Mouse (Mus musculus): ENCODE data around the gene Tapbp. TPM values are rescaled to one million over a fixed set of nuclear protein-coding genes. Genes with fewer than 3 reads are reported as not detected.
"Not testable (repeated sequence)": the region's sequence is repeated elsewhere in the genome, so short reads cannot be mapped to it uniquely, and the experiment has no call there.

The Tapbp gene
- 30.1 and 31.4 TPM in 2 replicates for polyA plus RNA-seq (2014; fragmentation: Nextera tagmentation; extraction: Ambion mirVana)

DNA sequence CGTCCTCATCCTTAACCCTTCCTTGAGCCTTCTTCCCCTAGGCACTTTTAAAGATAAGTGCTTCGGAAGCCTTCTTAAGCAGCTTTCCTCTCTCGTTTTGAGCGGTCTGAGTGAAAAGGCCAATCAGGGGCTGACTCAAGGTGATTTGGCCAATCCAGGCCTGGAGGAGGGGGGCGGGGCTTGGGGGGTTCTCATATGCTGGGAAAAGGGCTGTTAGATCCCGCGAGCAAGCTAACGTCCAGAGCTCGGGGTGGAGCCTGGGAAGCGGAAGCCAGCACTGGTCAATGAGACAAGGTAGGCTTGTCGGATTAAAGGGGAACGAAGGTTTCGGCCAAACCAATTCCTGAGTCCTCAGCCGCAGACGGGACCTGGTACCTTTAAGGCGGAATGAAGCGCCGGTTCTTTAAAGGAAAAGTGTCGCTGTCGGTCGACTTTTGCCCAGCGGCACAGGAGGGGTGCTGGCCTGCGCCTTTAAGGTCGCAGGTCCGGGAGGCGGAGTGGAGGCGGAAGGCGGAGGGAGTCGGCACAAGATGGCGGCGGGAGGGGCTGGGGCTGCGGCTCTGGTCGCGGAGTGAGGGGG is at the start of gene Tapbp, which contains the start of gene Zbtb22:
Tapbp (plus strand) TSS at position 229 of the 580 bp plus-strand sequence.
Zbtb22 (plus strand) TSS at position 234 of the 580 bp plus-strand sequence.
- DNase-seq, result peak; percentile 98
- peak within 1 kb of the TSS; percentile 72 for H3K4me2 ChIP-seq
- no peaks in the 10 kb centered on the region for H3K9me3 ChIP-seq (ENCODE audit: low read depth, low read length)
- no peaks in the 10 kb centered on the region for H3K27me3 ChIP-seq (ENCODE audit: insufficient read depth, low read length)
- H3K9ac ChIP-seq, result peak within 1 kb of the TSS; percentile 62
- H3K4me3 ChIP-seq (ENCODE audit: low read depth, low read length), result peak within 1 kb of the TSS; percentile 56
- ATAC-seq (ENCODE audit: insufficient read depth), result peak; percentile 91
- under 1% methylated on average over 34 of the region's 34 CpGs for WGBS
- peaks cover 5% of the 10 kb centered on the region for H3K4me1 ChIP-seq (ENCODE audit: insufficient read depth)
- no peak for TF ChIP-seq CTCF (IDR thresholded peaks at IDR 0.05; ENCODE audit: low read depth)
- peaks cover 59% of the 10 kb centered on the region for H3K36me3 ChIP-seq (ENCODE audit: insufficient read depth)
- H3K27ac ChIP-seq (ENCODE audit: low read depth), result peak within 1 kb of the TSS; percentile 85

DNA sequence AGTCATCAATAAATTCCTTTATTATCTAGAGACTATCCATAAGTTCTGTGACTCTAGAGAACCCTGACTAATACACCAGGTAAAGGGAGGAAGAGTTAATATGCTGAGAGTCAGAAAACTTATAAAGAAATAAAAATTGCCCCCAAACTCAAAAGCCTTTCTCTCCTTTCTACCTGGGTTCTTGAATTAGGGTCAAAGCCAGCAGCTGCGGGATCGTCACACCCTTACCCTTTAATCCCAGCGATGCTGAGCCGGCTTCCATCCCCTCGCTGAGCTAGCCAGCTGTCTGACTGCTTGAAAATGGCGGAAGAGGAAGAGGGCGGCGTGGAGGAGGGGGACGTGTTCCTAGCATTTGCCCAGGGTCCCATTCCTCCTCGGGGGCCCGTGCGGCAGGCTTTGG is 42.2 kb upstream of the Tapbp start, which contains the start of gene Gm7029:
Gm7029 (plus strand) TSS at position 301 of the 400 bp plus-strand sequence.
- H3K4me3 ChIP-seq (ENCODE audit: low read depth, low read length); H3K27me3 ChIP-seq (ENCODE audit: insufficient read depth, low read length); H3K9ac ChIP-seq; H3K4me2 ChIP-seq; ATAC-seq (ENCODE audit: insufficient read depth); H3K4me1 ChIP-seq (ENCODE audit: insufficient read depth); DNase-seq; H3K9me3 ChIP-seq (ENCODE audit: low read depth, low read length); H3K27ac ChIP-seq (ENCODE audit: low read depth): not testable (repeated sequence)
- peaks cover 24% of the 10 kb centered on the region; the same call in 1 of the 2 replicates for H3K36me3 ChIP-seq (ENCODE audit: insufficient read depth)
- WGBS, result 70% methylated on average over 2 of the region's 12 CpGs

- ATAC-seq (ENCODE audit: insufficient read depth) (no peak), DNase-seq (no peak)
- Histone ChIP-seq H3K4me2 (no peak overlapping the region), H3K4me3 (ENCODE audit: low read depth, low read length) (no peak overlapping the region), H3K9me3 (ENCODE audit: low read depth, low read length) (no peaks in the 10 kb centered on the region), H3K4me1 (ENCODE audit: insufficient read depth) (no peaks in the 10 kb centered on the region), H3K9ac (no peak overlapping the region), H3K36me3 (ENCODE audit: insufficient read depth) (peaks cover 32% of the 10 kb centered on the region), H3K27me3 (ENCODE audit: insufficient read depth, low read length) (no peaks in the 10 kb centered on the region), H3K27ac (ENCODE audit: low read depth) (no peak overlapping the region)
- 84% methylated on average over 11 of the region's 11 CpGs for WGBS
- no peak for TF ChIP-seq CTCF (IDR thresholded peaks at IDR 0.05; ENCODE audit: low read depth)
Measured at GRCm38 (mm10) chr17:33874411-33874810, 41.3 kb upstream of the Tapbp start.

- peaks cover 41% of the 10 kb centered on the region for H3K36me3 ChIP-seq (ENCODE audit: insufficient read depth)
- H3K4me2 ChIP-seq; H3K4me1 ChIP-seq (ENCODE audit: insufficient read depth); H3K9me3 ChIP-seq (ENCODE audit: low read depth, low read length); H3K9ac ChIP-seq; H3K27me3 ChIP-seq (ENCODE audit: insufficient read depth, low read length); ATAC-seq (ENCODE audit: insufficient read depth); H3K27ac ChIP-seq (ENCODE audit: low read depth); H3K4me3 ChIP-seq (ENCODE audit: low read depth, low read length): not testable (repeated sequence)
- DNase-seq, result peak; percentile 34
- WGBS, result 79% methylated on average over 5 of the region's 5 CpGs
- TF ChIP-seq CTCF (IDR thresholded peaks at IDR 0.05; ENCODE audit: low read depth), result peak; percentile 24; the same call in 1 of the 2 replicates
Measured at GRCm38 (mm10) chr17:33875797-33876196, 39.9 kb upstream of the Tapbp start.

DNA sequence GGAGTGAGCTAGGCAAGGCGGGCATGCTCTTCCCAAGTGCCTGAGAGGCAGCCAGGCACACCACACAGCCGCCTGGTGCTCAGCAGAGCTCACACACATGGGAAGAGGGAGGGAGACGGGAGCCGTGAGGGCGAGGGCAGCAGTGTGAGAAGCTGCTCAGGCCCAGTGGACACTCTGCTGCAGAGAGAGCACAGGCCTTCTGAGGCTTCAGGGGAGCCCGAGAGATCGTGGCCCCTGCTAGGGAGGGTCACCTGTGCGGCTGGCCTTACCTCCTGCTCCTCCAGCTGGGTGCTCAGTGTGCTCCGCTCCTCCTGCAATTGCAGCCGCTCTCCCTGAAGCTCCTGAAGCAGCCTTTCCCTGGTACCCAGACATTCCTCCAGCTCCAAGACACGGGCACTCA is 31.4 kb upstream of the Tapbp start:
- not testable (repeated sequence) for ATAC-seq (ENCODE audit: insufficient read depth); H3K4me1 ChIP-seq (ENCODE audit: insufficient read depth); H3K4me3 ChIP-seq (ENCODE audit: low read depth, low read length); H3K9ac ChIP-seq; H3K4me2 ChIP-seq; H3K27ac ChIP-seq (ENCODE audit: low read depth); H3K27me3 ChIP-seq (ENCODE audit: insufficient read depth, low read length); H3K9me3 ChIP-seq (ENCODE audit: low read depth, low read length); DNase-seq
- peaks cover 47% of the 10 kb centered on the region for H3K36me3 ChIP-seq (ENCODE audit: insufficient read depth)
- WGBS, result 93% methylated on average over 9 of the region's 11 CpGs

DNA sequence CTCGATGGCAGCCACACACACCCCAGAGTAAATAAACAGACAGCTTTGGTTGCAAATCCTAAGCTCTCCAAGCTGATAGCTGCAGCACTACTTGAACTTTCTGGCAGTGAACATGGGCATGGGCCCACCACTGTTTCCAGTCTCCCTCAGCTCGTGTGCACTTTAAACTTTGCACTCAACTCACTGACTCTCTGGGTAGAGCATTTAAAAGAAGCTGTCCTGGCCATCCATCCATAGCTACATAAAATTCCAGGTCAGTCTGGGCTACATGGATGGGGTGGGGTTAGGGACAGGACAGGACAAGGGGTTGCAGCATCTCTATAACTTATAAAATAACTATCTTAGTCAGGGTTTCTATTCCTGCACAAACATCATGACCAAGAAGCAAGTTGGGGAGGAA is 27.9 kb upstream of the Tapbp start:
- not testable (repeated sequence) for H3K27me3 ChIP-seq (ENCODE audit: insufficient read depth, low read length); ATAC-seq (ENCODE audit: insufficient read depth); H3K4me3 ChIP-seq (ENCODE audit: low read depth, low read length); H3K9ac ChIP-seq; H3K4me1 ChIP-seq (ENCODE audit: insufficient read depth); H3K9me3 ChIP-seq (ENCODE audit: low read depth, low read length); H3K27ac ChIP-seq (ENCODE audit: low read depth); DNase-seq
- Histone ChIP-seq H3K4me2 (peak overlapping the region; percentile 65; the same call in 1 of the 2 replicates), H3K36me3 (ENCODE audit: insufficient read depth) (peaks cover 22% of the 10 kb centered on the region)
- 29% methylated on average over 2 of the region's 2 CpGs for WGBS

DNA sequence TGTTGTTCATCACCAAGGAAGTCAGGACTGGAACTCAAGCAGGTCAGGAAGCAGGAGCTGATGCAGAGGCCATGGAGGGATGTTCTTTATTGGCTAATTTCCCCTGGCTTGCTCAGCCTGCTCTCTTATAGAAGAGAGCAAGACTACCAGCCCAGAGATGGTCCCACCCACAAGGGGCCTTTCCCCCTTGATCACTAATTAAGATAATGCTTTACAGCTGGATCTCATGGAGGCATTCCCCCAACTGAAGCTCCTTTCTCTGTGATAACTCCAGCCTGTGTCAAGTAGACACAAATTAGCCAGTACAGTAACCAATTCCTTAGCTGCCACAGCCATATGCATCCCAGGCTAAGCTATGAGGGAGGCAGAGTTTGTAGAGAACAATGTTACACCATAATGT is 27.5 kb upstream of the Tapbp start:
- not testable (repeated sequence) for H3K4me1 ChIP-seq (ENCODE audit: insufficient read depth); H3K9me3 ChIP-seq (ENCODE audit: low read depth, low read length); DNase-seq; H3K27ac ChIP-seq (ENCODE audit: low read depth); ATAC-seq (ENCODE audit: insufficient read depth); H3K9ac ChIP-seq; H3K27me3 ChIP-seq (ENCODE audit: insufficient read depth, low read length)
- Histone ChIP-seq H3K4me2 (peak overlapping the region; percentile 65; the same call in 1 of the 2 replicates), H3K36me3 (ENCODE audit: insufficient read depth) (peaks cover 22% of the 10 kb centered on the region), H3K4me3 (ENCODE audit: low read depth, low read length) (0 out of 2 replicates have a peak overlapping the region, but pooled peaks have one; percentile 66)

DNA sequence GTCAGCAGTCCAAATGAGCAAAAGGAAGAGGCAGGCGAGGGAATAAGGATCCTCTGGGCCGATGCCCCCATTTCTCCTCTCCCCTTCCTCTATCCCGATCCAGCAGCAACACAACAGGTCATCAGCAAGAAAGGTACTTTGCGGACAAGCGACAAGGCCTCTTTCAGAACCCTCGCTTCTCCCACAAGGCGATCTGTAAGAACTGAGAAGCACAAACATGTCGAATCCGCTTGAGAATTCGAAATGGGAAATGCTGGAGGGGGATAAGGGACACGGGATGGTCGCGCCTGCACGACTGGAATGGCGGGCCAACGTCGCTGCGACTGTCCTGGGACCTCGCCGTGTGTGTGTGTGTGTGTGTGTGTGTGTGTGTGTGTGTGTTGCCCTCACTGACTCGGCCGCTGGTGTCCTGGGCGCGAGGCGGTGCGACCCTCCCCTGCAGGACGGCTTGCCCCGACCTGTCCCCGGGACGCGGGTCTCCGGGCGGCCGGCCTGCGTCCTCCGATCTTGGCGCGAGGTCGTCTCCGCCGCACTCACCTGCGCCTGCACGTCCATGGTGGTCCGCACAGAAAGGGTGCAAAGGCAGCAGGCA is 25.7 kb upstream of the Tapbp start:
- H3K36me3 ChIP-seq (ENCODE audit: insufficient read depth), result 0 out of 2 replicates have a peak, but pooled peaks cover 12% of the 10 kb centered on the region
- H3K4me3 ChIP-seq (ENCODE audit: low read depth, low read length), result peak overlapping the region; percentile 66
- DNase-seq; H3K4me1 ChIP-seq (ENCODE audit: insufficient read depth); ATAC-seq (ENCODE audit: insufficient read depth); H3K27me3 ChIP-seq (ENCODE audit: insufficient read depth, low read length); H3K9me3 ChIP-seq (ENCODE audit: low read depth, low read length): not testable (repeated sequence)
- H3K9ac ChIP-seq, result peak overlapping the region; percentile 72
- H3K4me2 ChIP-seq, result peak overlapping the region; percentile 65
- H3K27ac ChIP-seq (ENCODE audit: low read depth), result peak overlapping the region; percentile 63; the same call in 1 of the 2 replicates
- WGBS, result 0% methylated on average over 44 of the region's 44 CpGs

Data from lung, embryonic 14.5 days (tissue).